Mouse (Mus musculus) heart, embryonic 13.5 days (tissue): ENCODE measurements around the gene Dhx16. TPM values are rescaled to one million over a fixed set of nuclear protein-coding genes. Genes with fewer than 3 reads are reported as not detected.

Experiments used
- ATAC-seq: fragments of 200-750 bp; cut with Nextera tagmentation; 2 replicates; pipeline ENCODE4 v1.8.0; 2017; ENCODE audit warnings: moderate TSS enrichment; ENCODE audit not compliant: insufficient number of reproducible peaks, low FRiP score, low TSS enrichment; ENCODE audit errors: extremely low read depth
- H3K27ac ChIP-seq: fragments of 300-500 bp; sonication (generic); replicated peaks from 2 replicates; pipeline ENCODE4 v1.5.1; 2015; ENCODE audit warnings: moderate library complexity, mild to moderate bottlenecking, inconsistent platforms
- H3K27me3 ChIP-seq: fragments of 300-500 bp; sonication (generic); replicated peaks from 2 replicates; pipeline ENCODE4 v1.6.1; 2015; ENCODE audit warnings: mild to moderate bottlenecking, inconsistent platforms
- H3K36me3 ChIP-seq: fragments of 300-500 bp; sonication (generic); 2 replicates; pipeline ENCODE4 v1.6.1; 2015; ENCODE audit warnings: mild to moderate bottlenecking, inconsistent platforms
- H3K4me1 ChIP-seq: fragments of 300-500 bp; sonication (generic); 2 replicates; pipeline ENCODE4 v1.6.1; 2015; ENCODE audit warnings: inconsistent platforms
- H3K4me2 ChIP-seq: fragments of 300-500 bp; sonication (generic); 2 replicates; pipeline ENCODE4 v1.6.1; 2015; ENCODE audit warnings: inconsistent platforms, mild to moderate bottlenecking, moderate library complexity
- H3K4me3 ChIP-seq: fragments of 300-500 bp; sonication (generic); 2 replicates; pipeline ENCODE4 v1.5.1; 2015; ENCODE audit warnings: moderate library complexity, mild to moderate bottlenecking, inconsistent platforms
- H3K9ac ChIP-seq: fragments of 300-500 bp; sonication (generic); 2 replicates; pipeline ENCODE4 v1.6.1; 2015; ENCODE audit warnings: inconsistent platforms, mild to moderate bottlenecking, moderate library complexity
- H3K9me3 ChIP-seq: fragments of 300-500 bp; sonication (generic); 2 replicates; pipeline ENCODE4 v1.6.1; 2016; ENCODE audit warnings: inconsistent platforms
- WGBS: fragments of 180-500 bp; shearing (Covaris S2); methylation state at CpG from one replicate; pipeline ENCODE4 v1.1.7; 2015; ENCODE audit warnings: mixed read lengths; 5-methylcytosine and 5-hydroxymethylcytosine counted together
- polyA plus RNA-seq: library from polyadenylated mRNA; unstranded; fragments of >200 nt; fragmentation: Nextera tagmentation; extraction: Ambion mirVana; gene quantifications from 2 replicates; pipeline ENCODE4 v1.2.1, GENCODE M21; 2015

Gene Dhx16
- polyA plus RNA-seq, 1 experiment from 2014 or later = 22.8 TPM

- ATAC-seq = no peak
- H3K36me3 ChIP-seq = peaks cover 75% of the 10 kb centered on the region
- H3K4me1 ChIP-seq = peaks cover 36% of the 10 kb centered on the region
- no peak overlapping the region for H3K27ac ChIP-seq
- no peak overlapping the region for H3K4me2 ChIP-seq
- WGBS = 80% methylated on average over 3 of the region's 3 CpGs
- no peaks in the 10 kb centered on the region for H3K27me3 ChIP-seq
- H3K9me3 ChIP-seq = no peaks in the 10 kb centered on the region
- no peak overlapping the region for H3K4me3 ChIP-seq
- H3K9ac ChIP-seq = peak overlapping the region; percentile 7; the same call in 1 of the 2 replicates
These were observed 21.0 kb downstream of the Dhx16 start for GRCm38 (mm10) chr17:35900636-35901035.

GRCm38 (mm10) chr17:35903343-35903991 is 23.8 kb downstream of the Dhx16 start:
- WGBS = 76% methylated on average over 9 of the region's 9 CpGs
- Histone ChIP-seq H3K9me3 (no peaks in the 10 kb centered on the region), H3K27me3 (no peaks in the 10 kb centered on the region), H3K4me1 (peaks cover 24% of the 10 kb centered on the region), H3K36me3 (peaks cover 92% of the 10 kb centered on the region), H3K4me2 (no peak overlapping the region), H3K9ac (peak overlapping the region; percentile 33; the same call in 1 of the 2 replicates), H3K27ac (peak overlapping the region; percentile 59), H3K4me3 (no peak overlapping the region)
- ATAC-seq = no peak; the same call in 1 of the 2 replicates

- H3K9me3 ChIP-seq = no peaks in the 10 kb centered on the region
- H3K4me2 ChIP-seq = no peak overlapping the region
- WGBS = 74% methylated on average over 4 of the region's 4 CpGs
- H3K9ac ChIP-seq = peak overlapping the region; percentile 33; the same call in 1 of the 2 replicates
- H3K27ac ChIP-seq = peak overlapping the region; percentile 59
- no peaks in the 10 kb centered on the region for H3K27me3 ChIP-seq
- peaks cover 95% of the 10 kb centered on the region for H3K36me3 ChIP-seq
- H3K4me1 ChIP-seq = peaks cover 29% of the 10 kb centered on the region
- ATAC-seq = no peak
- no peak overlapping the region for H3K4me3 ChIP-seq
These were observed 24.4 kb downstream of the Dhx16 start for GRCm38 (mm10) chr17:35903992-35904355.

- Histone ChIP-seq H3K4me2 (no peak overlapping the region), H3K4me1 (peaks cover 37% of the 10 kb centered on the region), H3K27me3 (no peaks in the 10 kb centered on the region), H3K36me3 (peaks cover 79% of the 10 kb centered on the region), H3K27ac (no peak overlapping the region), H3K4me3 (no peak overlapping the region), H3K9ac (no peak overlapping the region), H3K9me3 (no peaks in the 10 kb centered on the region)
- 92% methylated on average over 1 of the region's 1 CpGs for WGBS
- no peak for ATAC-seq
These were observed 26.0 kb downstream of the Dhx16 start for GRCm38 (mm10) chr17:35905587-35905986.

- H3K36me3 ChIP-seq = peaks cover 83% of the 10 kb centered on the region
- 88% methylated on average over 2 of the region's 2 CpGs for WGBS
- H3K27me3 ChIP-seq = no peaks in the 10 kb centered on the region
These were observed 28.0 kb downstream of the Dhx16 start for GRCm38 (mm10) chr17:35907609-35908008.

GRCm38 (mm10) chr17:35909186-35909918 is 29.7 kb downstream of the Dhx16 start:
- Histone ChIP-seq H3K9me3 (no peaks in the 10 kb centered on the region), H3K36me3 (peaks cover 83% of the 10 kb centered on the region)
- ATAC-seq = peak; percentile 20; the same call in 1 of the 2 replicates

More at GRCm38 (mm10) chr17:35907609-35908008, 28.0 kb downstream of the Dhx16 start:
- Histone ChIP-seq H3K9me3 (no peaks in the 10 kb centered on the region), H3K4me1 (peaks cover 37% of the 10 kb centered on the region), H3K4me3 (no peak overlapping the region), H3K9ac (no peak overlapping the region), H3K27ac (no peak overlapping the region), H3K4me2 (no peak overlapping the region)
- ATAC-seq = no peak

GRCm38 (mm10) chr17:35909919-35910369 is 30.3 kb downstream of the Dhx16 start, which contains the start of gene Atat1:
Gene Atat1 (minus strand): TSS chr17:35910075.
- Histone ChIP-seq H3K4me2 (peak within 1 kb of the TSS; percentile 85), H3K4me1 (peaks cover 23% of the 10 kb centered on the region), H3K27ac (peak within 1 kb of the TSS; percentile 64), H3K9ac (peak within 1 kb of the TSS; percentile 84), H3K4me3 (peak within 1 kb of the TSS; percentile 71), H3K27me3 (no peaks in the 10 kb centered on the region), H3K36me3 (peaks cover 82% of the 10 kb centered on the region), H3K9me3 (no peaks in the 10 kb centered on the region)
- WGBS = 2% methylated on average over 25 of the region's 25 CpGs
- ATAC-seq = peak; percentile 82

More at GRCm38 (mm10) chr17:35909186-35909918, 29.7 kb downstream of the Dhx16 start:
- H3K4me3 ChIP-seq = peak overlapping the region; percentile 71
- H3K27ac ChIP-seq = peak overlapping the region; percentile 64
- peak overlapping the region; percentile 84 for H3K9ac ChIP-seq
- H3K27me3 ChIP-seq = no peaks in the 10 kb centered on the region
- peak overlapping the region; percentile 85 for H3K4me2 ChIP-seq
- WGBS = 20% methylated on average over 20 of the region's 20 CpGs
- peaks cover 23% of the 10 kb centered on the region for H3K4me1 ChIP-seq

- WGBS = 68% methylated on average over 6 of the region's 6 CpGs
- Histone ChIP-seq H3K4me3 (peak overlapping the region; percentile 86), H3K36me3 (peaks cover 56% of the 10 kb centered on the region), H3K9ac (peak overlapping the region; percentile 89), H3K4me2 (peak overlapping the region; percentile 90), H3K4me1 (peaks cover 21% of the 10 kb centered on the region), H3K27ac (no peak overlapping the region), H3K9me3 (no peaks in the 10 kb centered on the region), H3K27me3 (no peaks in the 10 kb centered on the region)
- ATAC-seq = no peak
These were observed 35.4 kb downstream of the Dhx16 start for GRCm38 (mm10) chr17:35914975-35915374.

GRCm38 (mm10) chr17:35915538-35916296 is 36.1 kb downstream of the Dhx16 start:
- no peaks in the 10 kb centered on the region for H3K9me3 ChIP-seq
- H3K4me1 ChIP-seq = peaks cover 26% of the 10 kb centered on the region
- peak overlapping the region; percentile 96 for H3K27ac ChIP-seq
- ATAC-seq = no peak
- peak overlapping the region; percentile 86 for H3K4me3 ChIP-seq
- H3K27me3 ChIP-seq = no peaks in the 10 kb centered on the region
- peak overlapping the region; percentile 90 for H3K4me2 ChIP-seq
- peaks cover 60% of the 10 kb centered on the region for H3K36me3 ChIP-seq
- H3K9ac ChIP-seq = peak overlapping the region; percentile 89
- WGBS = 1% methylated on average over 28 of the region's 28 CpGs

- Histone ChIP-seq H3K27me3 (no peaks in the 10 kb centered on the region), H3K9me3 (no peaks in the 10 kb centered on the region), H3K4me3 (peak within 1 kb of the TSS; percentile 86), H3K36me3 (peaks cover 52% of the 10 kb centered on the region), H3K27ac (peak within 1 kb of the TSS; percentile 96), H3K4me2 (peak within 1 kb of the TSS; percentile 98), H3K4me1 (peaks cover 33% of the 10 kb centered on the region), H3K9ac (peak within 1 kb of the TSS; percentile 96)
- WGBS = under 1% methylated on average over 83 of the region's 83 CpGs
- peak; percentile 87 for ATAC-seq
These were observed 36.9 kb downstream of the Dhx16 start, which contains the start of the genes Mrps18b and Ppp1r10 for GRCm38 (mm10) chr17:35916297-35917142. Gene Mrps18b (minus strand): TSS chr17:35916389. Gene Ppp1r10 (plus strand): TSS chr17:35916434.
